Mouse (Mus musculus) liver, adult (tissue): ENCODE measurements at regions not wholly inside any gene's neighbourhood (a gene's known extent, or its start where the extent isn't known, plus 50 kb on each side); places are given as distances from the start of the nearest gene placed in this dataset.

ENCODE experiments used
- GATA4 ChIP-seq: IDR thresholded peaks from 2 replicates; pipeline ENCODE4 v1.6.1; 2014; ENCODE audit warnings: mild to moderate bottlenecking, low read length; ENCODE audit not compliant: insufficient replicate concordance

DNA sequence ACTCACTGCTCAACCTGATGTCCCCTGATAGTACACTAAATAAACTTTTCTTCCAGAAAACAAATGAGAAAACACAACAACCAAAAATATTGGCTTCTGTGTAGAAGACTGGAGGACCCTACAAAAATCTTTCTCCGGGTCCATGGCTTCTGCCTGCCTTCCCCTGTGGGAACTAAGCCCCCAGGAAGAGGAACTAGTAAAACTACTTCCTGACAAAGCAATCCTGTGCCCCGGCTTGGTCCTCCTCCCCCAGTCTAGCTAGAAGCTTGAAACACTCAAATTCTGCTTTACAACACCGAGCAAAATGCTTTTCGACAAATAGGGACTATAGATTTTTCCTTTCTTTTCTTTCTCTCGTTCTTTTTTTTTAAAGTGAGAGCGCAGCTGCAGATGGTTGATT is 51.3 kb upstream of the Mki67 start:
- no peak for TF ChIP-seq GATA4

- no peak for TF ChIP-seq GATA4
Observed at GRCm38 (mm10) chr7:135768064-135768463, 51.9 kb upstream of the Mki67 start.

- TF ChIP-seq GATA4: no peak
Observed at GRCm38 (mm10) chr7:135768592-135768991, 52.4 kb upstream of the Mki67 start.

GRCm38 (mm10) chr7:135769082-135769673 is 53.0 kb upstream of the Mki67 start:
- no peak for TF ChIP-seq GATA4

DNA sequence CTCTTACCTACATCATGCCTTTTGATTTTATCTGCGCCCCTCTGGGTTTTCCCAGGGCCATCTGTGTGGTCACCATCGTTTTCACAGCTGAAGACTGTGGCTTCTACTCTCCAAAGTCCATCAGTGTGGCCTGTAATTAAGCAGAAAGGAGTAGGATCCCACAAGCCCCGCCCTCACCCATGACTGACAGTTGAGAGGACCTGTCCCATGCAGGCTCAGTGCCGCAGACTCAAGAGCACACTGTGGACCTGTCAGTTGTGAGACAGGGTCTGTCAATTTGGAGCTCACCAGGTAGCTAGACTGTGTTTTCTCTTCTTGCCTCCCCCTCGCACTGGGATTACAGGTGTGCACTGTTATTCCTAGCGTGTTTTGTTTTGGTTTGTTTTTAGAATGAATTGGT is 53.9 kb upstream of the Mki67 start:
- TF ChIP-seq GATA4: no peak

GRCm38 (mm10) chr7:135775832-135776433 is 59.8 kb upstream of the Mki67 start:
- no peak for TF ChIP-seq GATA4

GRCm38 (mm10) chr7:135790167-135790566 is 74.0 kb upstream of the Mki67 start:
- no peak for TF ChIP-seq GATA4

DNA sequence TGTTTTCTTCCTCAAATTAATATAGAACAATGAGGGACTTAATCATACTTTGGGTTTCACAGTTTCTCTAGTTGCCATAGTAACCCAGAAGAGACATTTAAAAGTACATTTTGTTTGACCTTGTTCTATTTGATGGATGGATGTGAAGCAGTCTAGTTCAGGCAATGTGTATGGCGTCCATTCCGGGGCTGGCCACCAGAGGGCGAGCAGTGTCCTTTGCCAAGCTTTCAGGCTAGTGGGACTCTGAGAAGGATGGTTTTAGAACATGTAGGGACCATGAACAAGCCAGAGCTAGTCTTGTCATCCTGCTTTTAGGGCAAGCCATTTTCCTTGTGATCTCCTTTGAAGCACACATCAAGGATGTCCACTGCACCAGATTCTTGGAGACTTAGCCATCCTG is 74.8 kb upstream of the Mki67 start:
- no peak for TF ChIP-seq GATA4

DNA sequence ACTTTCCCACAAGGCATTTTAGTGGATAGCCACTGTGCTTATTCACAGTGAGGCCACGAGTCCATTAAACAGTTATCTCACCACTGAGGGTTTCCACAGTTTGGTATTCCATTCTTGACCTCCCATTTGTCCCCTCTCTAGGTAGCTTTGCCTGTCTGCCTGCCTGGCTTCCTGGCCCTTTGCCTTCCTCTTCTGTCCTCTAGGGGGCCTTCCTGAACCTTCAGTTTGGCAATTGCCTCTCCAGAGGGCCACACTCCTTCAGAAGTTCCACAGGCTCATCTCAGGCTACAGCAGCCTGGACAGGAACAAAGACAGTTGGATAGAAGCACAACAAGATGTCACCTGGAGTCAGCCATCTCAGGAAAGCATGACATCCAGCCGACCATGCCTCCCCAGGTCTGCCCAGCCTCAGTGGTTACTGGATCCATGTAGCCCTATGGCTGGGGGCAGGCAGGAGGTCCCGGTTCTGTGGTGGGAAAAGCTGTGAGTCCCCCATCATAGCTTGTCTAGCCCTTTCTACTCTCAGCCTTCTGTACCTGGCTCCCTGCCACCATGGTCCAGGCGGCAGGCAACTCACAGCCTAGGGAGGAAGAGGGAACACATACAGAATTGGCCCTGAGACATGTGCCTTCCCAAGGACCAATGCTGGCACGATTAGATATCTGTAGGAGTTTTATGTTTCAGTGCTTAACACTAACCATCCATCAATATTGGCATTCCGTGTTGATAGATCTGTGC is 76.0 kb upstream of the Mki67 start:
- TF ChIP-seq GATA4: no peak

- TF ChIP-seq GATA4: no peak
Observed at GRCm38 (mm10) chr7:135792918-135793317, 76.8 kb upstream of the Mki67 start.

DNA sequence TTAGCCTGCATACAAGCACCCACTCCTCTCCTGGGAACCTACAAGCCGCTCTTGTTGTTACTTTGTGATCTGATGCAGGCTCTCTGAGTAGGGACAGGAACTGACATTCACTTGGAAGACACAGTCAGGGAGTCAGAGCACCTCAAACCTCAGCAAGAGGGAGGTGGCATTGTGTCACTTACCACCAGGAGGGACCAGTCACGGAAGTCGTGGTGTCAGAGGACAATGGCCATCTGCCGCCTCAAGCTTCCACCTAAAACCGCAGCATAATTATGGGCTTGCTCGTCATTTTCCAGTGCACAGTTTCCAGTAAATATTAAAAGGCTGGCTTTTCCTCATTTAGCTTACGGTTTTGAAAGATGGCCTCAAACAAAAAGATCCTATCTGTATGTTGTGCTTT is 78.1 kb upstream of the Mki67 start:
- no peak for TF ChIP-seq GATA4

DNA sequence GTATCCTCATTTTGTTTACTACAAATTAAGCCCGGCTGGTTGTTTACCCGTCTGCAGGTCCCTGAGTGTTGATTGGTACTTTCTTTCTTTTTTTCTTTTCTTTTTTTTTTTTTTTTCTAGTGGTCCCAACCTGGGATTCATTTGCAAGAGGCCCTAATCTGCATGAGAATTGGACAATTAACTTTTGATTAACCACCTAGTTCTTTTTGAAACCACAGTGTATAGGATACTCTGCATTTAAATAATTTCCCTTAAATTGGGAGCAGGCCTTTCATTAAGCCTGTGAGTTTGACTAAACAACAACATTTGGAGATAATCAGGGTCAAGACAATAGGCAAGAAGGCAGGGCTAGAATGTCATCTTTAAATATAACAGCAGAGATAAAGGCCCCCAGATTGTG is 78.5 kb upstream of the Mki67 start:
- TF ChIP-seq GATA4: no peak

GRCm38 (mm10) chr7:135798441-135798840 is 82.3 kb upstream of the Mki67 start:
- no peak for TF ChIP-seq GATA4

GRCm38 (mm10) chr7:135802598-135803121 is 86.5 kb upstream of the Mki67 start:
- no peak for TF ChIP-seq GATA4

DNA sequence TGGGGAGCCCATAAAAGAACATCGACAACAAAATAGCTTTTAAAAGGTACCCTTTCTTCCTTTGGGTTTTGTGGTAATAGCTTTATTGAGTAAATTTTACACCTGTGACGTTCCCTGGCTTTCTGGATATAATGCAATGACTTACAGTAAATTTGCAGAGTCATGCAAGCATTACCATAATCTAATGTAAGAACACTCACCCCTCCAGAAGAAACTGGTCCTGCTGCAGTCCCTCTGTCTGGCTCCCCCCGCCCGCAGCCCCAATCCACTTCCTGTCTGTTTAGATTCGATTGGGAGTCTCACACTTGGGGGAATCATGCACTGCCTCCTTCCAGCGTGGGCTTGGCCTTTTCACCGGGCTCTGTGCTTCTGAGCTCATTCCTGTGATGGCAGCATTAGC is 88.6 kb upstream of the Mki67 start:
- TF ChIP-seq GATA4: no peak

DNA sequence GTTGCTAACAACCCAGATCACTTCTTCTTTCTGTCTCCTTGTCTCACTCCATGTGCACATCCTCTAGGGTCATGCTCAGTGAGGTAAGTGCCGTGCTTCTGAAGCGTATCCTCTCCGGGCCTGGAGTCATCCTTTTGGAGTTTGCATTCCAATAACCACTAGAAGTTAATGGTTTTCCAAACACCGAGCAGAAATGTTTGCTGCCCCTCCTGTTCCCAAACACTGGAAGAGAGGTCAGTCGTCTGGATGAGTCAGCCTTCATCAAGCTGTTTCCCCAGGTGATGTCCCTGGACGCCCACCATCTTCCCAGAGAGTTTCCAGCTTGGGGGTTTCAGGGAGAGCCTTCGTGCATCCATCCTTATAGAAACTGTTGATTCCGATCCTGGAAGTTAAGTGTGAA is 90.0 kb upstream of the Mki67 start:
- TF ChIP-seq GATA4: no peak
